Mouse (Mus musculus) kidney, postnatal 36 days (tissue): ENCODE results near the gene Cdc37l1.

ENCODE experiments used
- DNase-seq, 2 experiments: peaks; one replicate each; pipeline ENCODE4 v3.0.0; 2021 to 2022; ENCODE audit warnings: mixed read lengths in 2 of 2

Gene Cdc37l1

DNA sequence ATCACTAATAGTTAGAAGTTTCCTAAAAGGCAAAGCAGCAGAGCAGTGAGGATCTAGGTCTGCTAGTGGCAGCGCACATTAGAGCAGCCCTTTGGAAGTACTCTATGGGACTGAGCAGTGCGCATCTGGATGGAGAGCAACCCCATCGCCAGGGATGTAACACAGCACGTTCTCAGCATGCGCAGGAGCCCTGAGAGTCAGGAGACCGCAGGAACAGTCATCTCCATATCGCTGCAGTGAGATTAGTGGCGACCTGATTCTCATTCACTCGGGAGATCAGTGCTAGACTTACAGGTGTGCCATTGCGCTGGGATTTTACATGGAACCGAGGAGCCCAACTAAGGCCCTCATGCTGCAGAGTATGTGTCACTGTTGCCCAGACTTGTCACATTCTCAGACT lies 18.9 kb downstream of the Cdc37l1 start:
- DNase-seq, result no peak

DNA sequence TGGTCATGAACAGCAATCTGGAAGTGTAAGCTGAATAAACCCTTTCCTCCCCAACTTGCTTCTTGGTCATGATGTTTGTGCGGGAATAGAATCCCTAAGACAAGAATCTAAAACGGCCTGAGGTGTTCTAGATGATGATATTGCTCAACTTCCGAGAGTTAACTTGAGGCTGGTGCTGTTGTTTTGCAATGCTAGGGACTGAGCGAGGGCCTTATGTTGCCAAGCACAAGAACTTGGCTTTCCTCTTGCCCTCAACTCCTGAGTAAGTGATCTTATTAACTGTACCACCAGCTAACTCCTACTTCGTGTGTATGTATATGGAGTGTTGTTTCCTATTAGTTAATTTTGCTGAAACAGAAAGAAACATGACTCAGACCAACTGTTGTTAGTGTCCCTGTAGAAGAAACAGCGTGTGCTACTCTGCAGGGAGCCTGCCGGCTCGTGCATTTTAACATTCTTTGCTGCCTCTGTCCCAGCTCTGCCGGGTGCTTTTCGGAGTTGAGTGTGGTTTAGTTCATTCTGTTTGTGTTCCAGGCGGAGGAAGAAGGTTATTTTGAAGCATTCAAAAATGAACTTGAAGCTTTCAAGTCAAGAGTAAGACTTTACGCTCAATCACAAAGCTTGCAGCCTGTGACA lies 21.3 kb downstream of the Cdc37l1 start:
- no peak for DNase-seq

GRCm38 (mm10) chr19:29014466-29015055 lies 24.4 kb downstream of the Cdc37l1 start:
- peak in 1 of 2 experiments; percentile 40 for DNase-seq

DNA sequence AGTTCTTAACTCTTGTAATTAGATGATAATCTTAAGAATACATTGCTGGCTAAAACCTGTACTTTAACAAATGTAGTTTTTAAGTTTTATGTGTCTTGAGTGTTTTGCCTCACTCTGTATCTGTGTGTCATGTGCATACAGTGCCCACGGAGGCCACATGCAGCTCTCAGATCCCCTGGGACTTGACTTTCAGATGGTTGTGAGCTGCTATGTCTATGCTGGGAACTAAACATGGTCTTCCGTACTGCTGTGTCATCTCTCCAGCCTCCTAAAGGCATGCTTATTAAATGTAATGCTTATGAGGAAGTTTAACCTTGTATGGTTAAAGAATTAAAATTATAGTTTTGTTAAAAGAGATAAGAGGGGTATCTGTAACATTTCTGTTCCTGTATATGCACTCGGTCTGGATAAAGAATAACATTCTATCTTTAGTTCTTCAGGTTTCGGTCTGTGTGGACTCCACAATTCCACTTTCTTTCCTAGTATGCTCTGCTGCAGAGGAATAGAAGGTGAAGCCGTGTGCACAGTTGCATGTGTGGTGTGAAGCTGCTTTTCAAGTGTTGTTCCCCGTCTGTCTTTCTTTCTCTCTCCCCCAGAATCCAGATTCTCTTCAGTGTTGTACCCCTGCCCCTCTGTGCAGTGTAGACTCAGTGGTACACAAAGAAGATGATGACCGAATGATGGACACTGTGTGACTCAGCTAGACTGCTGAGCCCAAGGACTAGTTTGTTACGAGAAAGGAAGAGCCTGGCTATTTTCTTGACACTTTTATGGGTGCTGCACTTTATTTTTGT lies 25.5 kb downstream of the Cdc37l1 start:
- no peak for DNase-seq

DNA sequence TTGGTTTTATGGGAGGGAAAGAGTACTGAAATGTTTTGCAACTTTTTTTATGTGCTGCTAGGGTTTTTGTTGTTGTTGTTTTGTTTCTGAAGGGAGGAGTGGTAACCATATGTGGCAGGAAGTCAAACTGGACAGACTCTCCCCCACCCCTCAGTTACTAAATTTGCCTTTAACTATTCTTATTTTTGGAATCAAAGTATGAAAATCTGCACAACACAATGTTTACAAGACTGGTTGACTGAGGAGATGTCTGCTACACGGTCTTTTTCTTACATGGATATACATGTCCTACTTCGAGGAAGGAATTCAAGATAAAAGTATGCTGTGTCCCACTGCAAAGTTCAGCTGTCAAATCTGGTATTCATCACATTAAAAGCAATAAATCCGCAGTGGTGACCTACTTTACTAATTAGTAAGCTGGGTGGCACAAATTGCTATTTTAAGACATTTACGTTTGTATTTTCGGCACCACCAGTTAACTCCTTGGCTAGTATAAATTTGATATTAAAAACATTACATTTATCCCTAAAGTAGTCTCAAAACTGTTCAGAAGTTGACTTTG lies 26.1 kb downstream of the Cdc37l1 start:
- DNase-seq, result no peak

DNA sequence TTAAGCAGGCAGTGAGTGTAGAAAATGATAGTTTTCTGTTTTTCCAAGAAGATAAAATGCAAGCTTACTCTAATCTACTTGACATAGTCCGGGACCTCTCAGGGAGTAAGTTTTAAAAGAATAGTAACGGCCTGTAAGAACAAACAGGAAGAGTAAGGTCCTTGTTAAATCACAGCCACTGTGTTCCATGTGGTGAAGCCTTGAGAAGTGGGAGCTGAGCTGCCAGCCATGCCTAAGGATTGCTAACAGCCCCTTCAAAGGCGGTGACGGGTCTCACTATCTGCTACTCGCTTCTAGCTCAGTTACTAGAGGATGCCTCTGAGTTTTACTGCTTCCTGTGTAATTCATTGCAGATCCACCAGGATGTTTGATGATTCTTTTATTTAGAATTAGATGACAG lies 26.6 kb downstream of the Cdc37l1 start:
- no peak for DNase-seq

DNA sequence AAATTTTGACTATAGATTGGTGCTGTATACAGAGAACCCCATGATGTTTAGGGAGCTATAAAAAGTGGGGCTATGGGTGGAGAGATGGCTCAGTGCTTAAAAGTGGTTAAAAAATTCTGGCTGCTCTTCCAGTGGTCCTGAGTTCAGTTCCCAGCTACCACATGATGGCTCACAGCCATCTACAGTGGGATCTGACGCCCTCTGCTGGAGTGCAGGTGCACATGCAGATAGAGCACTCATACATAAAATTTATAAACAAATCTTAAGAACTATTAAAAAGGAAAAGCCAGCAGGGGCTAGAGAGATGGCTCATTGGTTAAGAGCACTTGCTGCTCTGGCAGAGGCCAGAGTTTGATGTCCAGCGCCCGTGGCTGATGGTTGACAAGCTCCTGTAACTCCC lies 29.5 kb downstream of the Cdc37l1 start:
- no peak for DNase-seq

DNA sequence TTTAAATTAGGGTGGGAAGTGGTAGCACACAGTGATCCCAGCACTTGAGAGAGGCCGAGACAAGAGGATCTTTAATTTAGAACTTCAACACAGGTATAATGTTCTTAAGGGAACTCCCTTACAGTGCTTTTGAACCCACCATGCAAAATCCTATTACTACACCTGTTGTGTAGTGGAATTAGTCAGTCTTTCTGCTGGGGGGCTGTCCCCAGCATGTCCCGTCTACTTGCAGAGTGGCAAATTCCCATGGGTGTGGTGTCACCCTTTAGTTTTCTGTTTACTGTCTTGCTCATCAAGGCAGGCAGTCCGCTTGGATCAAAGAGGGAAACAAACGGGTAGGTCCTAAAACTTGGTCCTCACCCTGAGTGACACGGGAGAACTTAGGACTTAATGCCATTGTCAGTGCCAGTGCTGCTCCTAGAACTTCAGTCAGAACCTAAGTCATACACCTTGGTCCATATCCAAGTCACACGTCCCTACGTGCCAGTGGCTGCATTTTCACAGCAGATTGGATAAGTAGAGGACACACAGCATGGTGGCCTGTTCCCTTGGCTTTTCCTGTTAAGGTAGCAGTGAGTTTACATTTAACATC lies 31.7 kb downstream of the Cdc37l1 start:
- no peak for DNase-seq

GRCm38 (mm10) chr19:29024391-29024947 lies 34.3 kb downstream of the Cdc37l1 start:
- DNase-seq, result peak in 1 of 2 experiments; percentile 61

GRCm38 (mm10) chr19:29031788-29032187 lies 41.6 kb downstream of the Cdc37l1 start:
- DNase-seq, result no peak

- DNase-seq, result no peak
These were observed 42.5 kb downstream of the Cdc37l1 start for GRCm38 (mm10) chr19:29032662-29033061.

DNA sequence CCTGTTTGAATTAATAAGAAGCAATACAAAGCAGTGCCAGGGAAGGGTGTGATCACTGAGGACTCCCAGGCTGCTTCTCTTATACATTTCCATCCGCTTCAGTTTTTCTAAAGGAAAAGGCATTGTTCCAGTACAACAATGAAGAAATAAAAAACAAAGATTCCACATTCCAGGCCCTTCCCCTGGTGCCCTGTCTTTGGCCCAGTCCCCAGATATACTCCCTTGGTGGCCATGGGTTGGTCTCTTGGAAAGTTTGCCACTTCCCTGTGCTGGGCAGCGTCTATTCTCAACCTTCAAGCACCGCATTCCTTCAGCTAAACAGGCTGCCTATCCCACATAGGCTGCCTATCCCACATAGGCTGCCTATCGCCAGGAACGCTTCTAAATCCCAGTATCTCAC lies 46.9 kb downstream of the Cdc37l1 start:
- no peak for DNase-seq

DNA sequence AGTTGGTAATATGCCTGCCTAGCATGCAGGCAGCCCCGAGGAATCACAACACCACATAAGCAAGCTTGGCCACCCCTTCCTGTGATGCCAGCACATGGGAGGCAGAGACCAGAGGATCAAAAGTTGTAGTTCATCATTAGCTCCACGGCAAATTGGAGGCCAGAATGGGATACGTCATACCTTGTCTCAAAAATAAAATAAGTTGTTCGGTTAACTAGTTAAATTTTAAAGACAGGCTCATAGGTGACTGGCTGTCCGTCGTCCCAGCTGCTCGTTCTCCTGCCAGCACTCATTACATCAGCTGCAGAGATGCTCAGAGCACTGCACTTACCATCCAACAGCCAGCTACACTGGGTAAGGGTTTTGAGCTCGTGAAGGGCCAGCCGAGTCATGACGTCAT lies 47.4 kb downstream of the Cdc37l1 start:
- DNase-seq, result no peak

- DNase-seq, result no peak
These were observed 49.2 kb downstream of the Cdc37l1 start for GRCm38 (mm10) chr19:29039334-29039733.

DNA sequence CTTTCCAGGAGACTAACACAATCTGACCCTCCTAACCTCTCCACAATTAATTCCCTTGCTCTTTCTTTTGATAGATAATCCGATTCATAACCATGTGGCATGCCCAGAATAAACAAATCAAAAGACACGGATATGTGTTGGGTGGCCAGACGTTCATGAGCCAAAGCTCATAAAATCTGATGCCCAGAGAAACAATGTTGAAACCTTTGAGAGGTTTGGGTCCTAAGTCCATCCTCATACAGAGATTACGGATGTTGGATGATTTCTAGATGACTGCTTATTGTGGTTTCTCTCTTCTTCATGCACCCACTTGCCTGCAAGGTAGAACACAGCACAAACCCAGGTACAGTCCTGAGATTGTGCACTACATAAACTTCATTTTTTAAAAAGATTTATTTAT lies 50.1 kb downstream of the Cdc37l1 start:
- no peak for DNase-seq

DNA sequence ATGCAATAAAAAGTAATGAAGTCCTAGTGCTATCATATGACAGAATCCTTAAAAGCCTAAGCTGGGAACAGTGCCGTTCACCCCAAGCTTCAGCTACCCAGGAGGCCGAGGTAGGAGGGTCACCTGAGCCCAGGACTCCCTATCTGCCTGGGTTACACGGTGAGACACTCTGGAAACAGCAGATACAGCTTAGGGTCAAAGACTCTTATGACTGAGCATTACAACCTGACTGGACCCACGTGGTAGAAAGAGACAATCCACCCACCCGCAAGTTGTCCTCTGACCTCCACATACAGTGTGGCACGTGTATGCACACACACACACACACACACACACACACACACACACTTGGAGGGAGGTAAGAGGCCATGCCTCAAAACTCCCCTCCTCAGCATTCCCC lies 52.0 kb downstream of the Cdc37l1 start:
- DNase-seq, result no peak

DNA sequence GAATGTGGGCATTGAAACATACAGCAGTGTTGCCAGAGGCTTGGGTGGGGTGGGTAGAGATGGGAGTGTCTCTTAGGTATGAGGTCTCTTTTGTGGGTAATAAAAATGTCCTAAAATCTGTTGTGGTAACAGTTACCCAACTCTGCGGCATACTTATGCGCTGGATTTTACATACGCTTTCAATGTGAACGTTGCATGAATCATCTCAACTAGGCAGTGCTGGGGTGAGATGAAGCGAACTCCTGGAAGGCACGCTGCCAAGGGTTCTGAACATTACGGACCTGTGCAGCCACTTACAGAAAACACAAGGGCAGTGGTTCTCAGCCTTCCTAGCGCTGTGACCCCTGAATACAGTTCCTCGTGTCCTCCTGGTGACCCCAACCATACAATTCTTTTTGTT lies 52.5 kb downstream of the Cdc37l1 start:
- peak in 1 of 2 experiments; percentile 42 for DNase-seq

DNA sequence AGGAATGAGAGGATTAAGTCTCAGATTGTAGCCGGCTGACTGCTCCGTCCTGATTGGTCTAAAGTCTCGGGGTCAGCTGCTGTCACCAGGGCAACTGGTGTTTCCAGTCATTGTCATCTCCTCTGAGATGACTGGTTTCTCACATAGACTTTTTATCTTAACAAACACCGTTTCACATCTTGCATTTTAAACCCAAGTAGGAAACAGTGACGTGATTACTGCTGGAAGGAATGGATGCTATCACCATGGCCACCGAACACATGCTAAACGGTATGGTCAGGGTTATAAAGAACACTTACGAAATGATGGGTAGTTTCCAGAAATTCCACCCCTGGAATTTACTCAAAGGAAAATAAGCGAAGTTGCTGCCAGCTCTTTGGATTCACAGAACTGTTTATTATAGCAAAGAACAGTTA lies 54.2 kb downstream of the Cdc37l1 start:
- DNase-seq, result no peak

DNA sequence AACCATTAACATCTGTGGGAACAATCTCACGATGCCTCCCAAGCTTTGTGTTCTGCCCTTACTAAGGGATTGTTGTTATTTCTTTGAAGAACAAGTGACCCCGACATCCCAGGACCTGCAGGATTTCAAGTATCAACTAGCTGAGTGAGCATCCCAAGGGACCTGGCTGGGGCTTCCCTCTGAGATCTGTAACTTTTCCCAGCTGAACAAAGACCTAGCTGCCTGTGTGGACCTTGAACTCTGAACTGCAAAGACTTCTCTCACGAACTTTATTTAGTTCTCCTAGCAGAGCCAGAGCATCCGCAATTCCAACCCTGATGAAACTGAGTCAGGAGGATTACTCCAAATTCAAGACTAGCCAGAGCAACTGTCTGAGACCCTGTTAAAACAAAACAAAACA lies 55.2 kb downstream of the Cdc37l1 start:
- peak; percentile 56 to 70 for DNase-seq

DNA sequence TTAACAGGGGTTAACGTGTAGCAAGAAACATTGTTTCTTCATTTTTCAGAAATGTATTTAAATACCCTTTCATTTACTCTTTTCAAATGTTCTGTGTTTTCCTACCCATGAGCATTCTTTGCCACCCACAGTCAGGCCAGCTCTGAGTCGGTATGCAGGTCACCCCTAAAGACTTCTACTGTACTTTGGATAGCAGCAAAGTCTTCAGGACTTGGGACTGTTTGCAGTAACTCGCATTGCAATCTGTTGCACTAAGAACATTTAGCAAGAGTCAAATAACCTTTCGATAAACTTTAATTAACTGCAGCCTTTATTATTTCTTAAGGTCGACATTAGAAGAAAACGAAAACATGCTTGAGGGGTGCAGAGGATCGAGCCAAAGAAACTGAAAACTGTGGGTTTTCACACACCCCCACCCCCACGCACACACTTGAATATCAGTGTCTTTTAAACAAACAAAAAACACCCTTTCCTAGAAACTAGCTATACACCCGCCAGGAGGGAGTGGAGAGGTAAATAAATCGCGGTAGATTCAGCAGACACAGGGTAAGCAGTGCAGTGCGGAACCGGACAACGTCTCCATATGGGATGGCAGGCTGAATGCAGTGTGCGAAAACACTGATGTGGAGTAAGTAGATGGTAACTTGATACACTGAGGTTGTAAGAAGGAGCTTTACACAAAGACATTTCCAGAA lies 56.0 kb downstream of the Cdc37l1 start:
- peak in 1 of 2 experiments; percentile 41 for DNase-seq

DNA sequence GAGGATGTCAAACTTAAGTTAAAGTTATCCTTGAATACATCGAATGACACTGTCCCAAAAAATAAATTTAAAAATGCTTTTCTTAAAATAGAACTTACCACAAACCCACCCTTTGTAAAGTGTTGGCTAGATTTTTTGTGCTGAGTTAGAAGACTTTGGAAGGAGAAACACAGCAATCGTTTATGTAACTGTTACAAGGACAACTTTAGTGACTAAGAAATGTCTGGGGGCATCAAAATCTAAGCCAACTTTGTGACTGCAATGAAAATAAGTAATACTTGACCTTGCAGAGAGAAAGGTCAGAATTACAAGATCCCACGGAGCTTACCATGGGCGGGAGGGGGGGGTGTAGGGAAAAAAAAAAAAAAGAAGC lies 56.8 kb downstream of the Cdc37l1 start:
- DNase-seq, result no peak
